Mouse (Mus musculus) liver, adult 2 months (tissue): ENCODE results near the gene Rabepk.

Source experiments
- CTCF ChIP-seq: fragments of 200-500 bp; IDR thresholded peaks from 2 replicates; pipeline ENCODE4 v1.5.1; 2011; ENCODE audit warnings: low read depth, low read length, control low read depth
- POLR2A ChIP-seq: fragments of 200-500 bp; IDR thresholded peaks from 2 replicates; pipeline ENCODE4 v1.6.1; 2011; ENCODE audit warnings: low read length, control low read depth; ENCODE audit not compliant: insufficient read depth; ENCODE audit errors: extremely low read depth

DNA sequence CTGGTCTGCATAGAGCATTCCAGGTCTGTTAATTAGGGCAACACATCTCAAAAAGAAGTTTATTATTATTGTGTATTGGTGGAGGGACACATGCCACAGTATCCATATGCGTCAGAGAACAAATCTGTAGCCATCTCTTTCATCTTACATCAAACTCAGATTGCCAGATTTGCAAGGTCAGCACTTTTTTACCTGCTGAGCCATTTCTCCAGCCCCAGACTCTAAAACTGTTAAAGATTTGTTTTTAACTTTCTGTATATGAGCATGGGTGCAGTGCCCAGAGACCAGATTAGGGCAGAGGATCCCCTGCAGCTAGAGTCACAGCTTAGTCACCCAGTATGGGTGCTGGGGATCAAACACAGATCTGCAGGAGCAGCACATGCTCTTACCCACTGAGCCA, 63.1 kb downstream of the Rabepk start:
- TF ChIP-seq CTCF = no peak
- no peak for TF ChIP-seq POLR2A
